Mouse (Mus musculus): ENCODE measurements around the gene Hbp1.

Hbp1 gene

GRCm38 (mm10) chr12:31913614-31914013 lies 36.7 kb downstream of the Hbp1 start:
- in situ Hi-C loops (cut with MboI): no loop called here

- in situ Hi-C loops (cut with MboI): no loop called here
Observed at GRCm38 (mm10) chr12:31912966-31913551, 37.3 kb downstream of the Hbp1 start.

- in situ Hi-C loops (cut with MboI): no loop called here
Observed at GRCm38 (mm10) chr12:31907436-31907835, 42.9 kb downstream of the Hbp1 start.

GRCm38 (mm10) chr12:31905696-31906551 lies 44.4 kb downstream of the Hbp1 start:
- in situ Hi-C loops (cut with MboI): no loop called here

GRCm38 (mm10) chr12:31900391-31900914 lies 49.9 kb downstream of the Hbp1 start:
- in situ Hi-C loops (cut with MboI): no loop called here

GRCm38 (mm10) chr12:31897456-31897855 lies 52.9 kb downstream of the Hbp1 start:
- in situ Hi-C loops (cut with MboI): no loop called here

GRCm38 (mm10) chr12:31896986-31897385 lies 53.3 kb downstream of the Hbp1 start:
- in situ Hi-C loops (cut with MboI): no loop called here

GRCm38 (mm10) chr12:31896295-31896694 lies 54.0 kb downstream of the Hbp1 start:
- in situ Hi-C loops (cut with MboI): no loop called here

- in situ Hi-C loops (cut with MboI): no loop called here
Observed at GRCm38 (mm10) chr12:31895888-31896287, 54.4 kb downstream of the Hbp1 start.

GRCm38 (mm10) chr12:31895095-31895734 lies 55.1 kb downstream of the Hbp1 start:
- in situ Hi-C loops (cut with MboI): no loop called here

- in situ Hi-C loops (cut with MboI): no loop called here
Observed at GRCm38 (mm10) chr12:31892771-31893170, 57.6 kb downstream of the Hbp1 start.

- in situ Hi-C loops (cut with MboI): no loop called here
Observed at GRCm38 (mm10) chr12:31892079-31892478, 58.3 kb downstream of the Hbp1 start.

- in situ Hi-C loops (cut with MboI): no loop called here
Observed at GRCm38 (mm10) chr12:31890685-31891084, 59.6 kb downstream of the Hbp1 start.

- in situ Hi-C loops (cut with MboI): no loop called here
Observed at GRCm38 (mm10) chr12:31885844-31886606, 64.3 kb downstream of the Hbp1 start.

GRCm38 (mm10) chr12:31885084-31885483 lies 65.3 kb downstream of the Hbp1 start:
- in situ Hi-C loops (cut with MboI): no loop called here

- in situ Hi-C loops (cut with MboI): no loop called here
Observed at GRCm38 (mm10) chr12:31884365-31884764, 66.0 kb downstream of the Hbp1 start.

GRCm38 (mm10) chr12:31882736-31883135 lies 67.6 kb downstream of the Hbp1 start:
- in situ Hi-C loops (cut with MboI): no loop called here

GRCm38 (mm10) chr12:31876775-31877174 lies 73.6 kb downstream of the Hbp1 start:
- in situ Hi-C loops (cut with MboI): no loop called here
